Mouse (Mus musculus) small intestine, adult 2 months (tissue): Measurements from ENCODE around the gene Ror1.

ENCODE experiments used
- CTCF ChIP-seq: fragments of 200-500 bp; IDR thresholded peaks from 2 replicates; pipeline ENCODE4 v1.5.1; 2012; ENCODE audit warnings: low read depth, mild to moderate bottlenecking, control low read depth, inconsistent platforms, low read length, moderate library complexity, mixed read lengths; ENCODE audit not compliant: insufficient replicate concordance, insufficient read length; ENCODE audit errors: extremely low read depth
- POLR2A ChIP-seq: fragments of 200-500 bp; IDR thresholded peaks from 2 replicates; pipeline ENCODE4 v1.6.1; 2012; ENCODE audit warnings: low read depth, mild to moderate bottlenecking, control low read depth, inconsistent platforms, low read length, moderate library complexity

DNA sequence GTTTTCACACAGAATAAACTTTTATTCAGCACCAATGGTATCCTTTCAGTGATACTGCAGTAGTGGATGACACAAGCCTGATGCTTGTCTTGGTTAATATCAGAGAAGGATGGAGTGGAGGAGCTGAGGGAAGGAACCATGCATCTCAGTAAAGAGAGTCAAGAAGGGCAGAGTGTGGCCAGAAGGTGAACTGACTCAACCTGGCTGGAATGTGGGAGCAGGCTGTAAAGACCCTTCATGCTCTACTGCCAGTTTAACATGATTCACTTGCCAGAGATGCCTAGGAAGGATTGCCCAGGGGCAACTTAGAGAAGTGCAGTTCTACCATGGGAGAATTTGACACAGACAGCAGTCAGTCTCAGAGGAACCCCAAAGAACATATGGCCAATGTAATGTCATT lies 191.2 kb downstream of the Ror1 start:
- TF ChIP-seq CTCF: no peak
- no peak for TF ChIP-seq POLR2A
